Mouse (Mus musculus): ENCODE data around the gene Drc3.

Gene Drc3

DNA sequence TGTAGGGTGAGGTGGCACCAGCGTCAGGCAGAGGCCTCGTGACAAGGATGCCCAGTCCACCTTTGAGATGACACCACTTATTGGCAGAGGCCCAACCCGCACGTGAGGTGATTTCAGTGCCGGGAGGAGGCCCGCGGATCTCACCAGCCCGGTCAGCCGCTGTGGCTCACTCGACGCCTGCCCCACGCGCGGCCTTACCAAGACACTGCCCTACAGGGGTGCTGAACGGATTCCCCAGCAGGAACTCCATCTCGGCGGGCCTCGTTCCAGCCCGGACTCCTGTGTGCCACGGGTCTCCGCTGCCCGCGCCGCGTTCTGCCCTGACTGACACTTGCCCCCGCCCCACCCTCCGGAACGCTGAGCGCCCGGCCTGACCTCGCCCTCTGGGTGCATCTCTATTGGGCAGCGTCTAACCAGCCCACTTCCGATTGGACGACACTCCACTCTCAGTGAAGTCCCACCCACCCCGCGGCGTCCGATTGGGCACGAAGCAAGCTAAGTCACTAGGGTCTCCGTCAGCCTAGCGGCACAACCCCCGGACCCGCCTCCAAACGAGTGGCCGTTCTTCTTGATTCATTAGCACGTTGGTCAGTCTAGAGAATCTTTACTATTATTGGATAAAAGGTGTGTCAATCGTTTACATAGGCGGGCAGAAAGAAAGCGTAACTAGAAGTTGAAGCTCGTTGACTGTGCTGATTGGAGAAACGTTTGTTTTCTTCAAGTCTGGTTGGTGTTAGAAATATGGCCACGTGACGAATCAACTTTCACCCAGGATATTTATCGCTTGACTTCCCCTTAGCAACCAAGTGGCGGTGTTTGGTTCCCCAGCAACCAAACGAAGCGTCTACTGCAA lies at the start of gene Drc3, which contains the start of gene Tom1l2:
Gene Drc3, plus strand, starts transcription at position 771 of the 853 bp plus-strand sequence.
Gene Tom1l2, minus strand, starts transcription at position 347 of the 853 bp plus-strand sequence.
- peak; percentile 100 for DNase-seq (ENCODE audit: low spot score)

DNA sequence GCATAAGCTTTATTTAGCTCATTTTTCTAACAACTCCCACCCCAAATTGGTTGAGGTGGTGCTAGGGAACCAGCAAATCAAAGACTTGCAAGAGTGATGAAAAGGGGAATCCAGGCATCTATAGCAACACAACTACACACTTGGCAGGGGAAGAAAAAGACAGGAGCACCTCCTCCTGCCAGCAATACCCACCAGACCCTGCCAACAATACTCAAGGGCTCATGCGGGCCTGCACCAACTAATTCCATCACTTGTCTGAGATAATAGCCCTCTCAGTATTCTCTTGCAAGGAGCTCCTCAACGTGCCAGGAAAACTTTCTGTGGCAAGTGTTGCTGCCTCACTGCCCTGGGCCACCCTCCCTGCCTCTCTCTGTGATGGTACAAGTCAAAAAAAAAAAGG lies 49.6 kb upstream of the Drc3 start:
- no peak for DNase-seq (ENCODE audit: low spot score)

DNA sequence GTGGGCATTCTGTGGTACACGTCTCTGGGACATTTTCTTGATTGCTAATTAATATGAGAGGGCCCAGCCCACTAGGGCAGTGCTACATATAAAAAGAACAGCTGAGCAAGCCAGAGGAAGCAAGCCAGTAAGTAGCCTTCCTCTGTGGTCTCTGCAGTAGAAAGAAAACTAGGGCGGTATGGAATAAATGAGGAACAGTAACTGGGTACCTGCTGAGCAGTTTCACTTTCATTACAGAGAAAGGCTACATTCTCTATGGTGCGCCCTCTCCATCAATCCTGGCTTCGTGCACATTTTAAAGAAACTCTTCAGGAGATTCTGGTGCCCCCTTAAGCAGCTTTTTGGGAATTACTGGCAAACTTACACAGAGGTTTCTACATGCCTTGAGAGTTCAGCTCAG lies 47.5 kb upstream of the Drc3 start:
- DNase-seq (ENCODE audit: low spot score), result no peak

DNA sequence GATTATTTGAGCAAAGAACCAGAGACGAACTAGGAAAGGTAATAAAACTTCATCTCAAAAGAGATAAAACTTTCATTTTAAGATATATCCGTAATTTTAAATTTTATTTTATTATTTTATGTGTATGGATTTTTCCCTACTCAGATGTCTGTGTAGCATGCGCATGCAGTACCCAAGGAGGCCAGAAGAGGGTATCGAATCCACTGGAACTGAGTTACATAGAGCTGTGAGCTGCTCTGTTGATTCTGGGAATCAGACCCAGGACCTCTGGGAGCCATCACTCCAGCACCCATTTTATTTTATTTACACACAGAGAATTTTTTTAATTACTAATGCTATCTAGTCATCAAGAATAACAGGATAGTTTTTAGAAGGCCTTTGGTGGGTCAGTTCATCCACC lies 46.3 kb upstream of the Drc3 start:
- peak; percentile 63 for DNase-seq (ENCODE audit: low spot score)

DNA sequence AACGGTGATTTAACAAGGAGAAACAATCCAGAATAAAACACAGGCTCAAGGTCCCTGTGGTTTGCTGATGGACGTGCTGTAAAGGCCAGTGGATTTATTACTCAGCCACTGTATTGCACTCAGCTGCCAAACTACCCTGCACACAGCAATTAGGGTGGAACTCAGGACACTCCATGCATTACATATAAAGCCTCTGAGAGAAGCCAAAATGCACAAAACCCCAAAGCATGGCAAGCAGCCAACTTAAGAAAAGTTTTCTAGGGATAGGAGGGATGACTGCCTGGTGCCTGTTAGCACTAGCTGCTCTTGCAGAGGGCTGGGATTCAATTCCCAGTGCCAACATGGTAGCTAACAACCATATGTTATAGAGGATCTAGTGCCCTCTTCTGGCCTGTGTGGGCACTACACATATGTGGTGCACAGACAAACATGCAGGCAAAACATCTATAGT lies 45.7 kb upstream of the Drc3 start:
- no peak for DNase-seq (ENCODE audit: low spot score)

DNA sequence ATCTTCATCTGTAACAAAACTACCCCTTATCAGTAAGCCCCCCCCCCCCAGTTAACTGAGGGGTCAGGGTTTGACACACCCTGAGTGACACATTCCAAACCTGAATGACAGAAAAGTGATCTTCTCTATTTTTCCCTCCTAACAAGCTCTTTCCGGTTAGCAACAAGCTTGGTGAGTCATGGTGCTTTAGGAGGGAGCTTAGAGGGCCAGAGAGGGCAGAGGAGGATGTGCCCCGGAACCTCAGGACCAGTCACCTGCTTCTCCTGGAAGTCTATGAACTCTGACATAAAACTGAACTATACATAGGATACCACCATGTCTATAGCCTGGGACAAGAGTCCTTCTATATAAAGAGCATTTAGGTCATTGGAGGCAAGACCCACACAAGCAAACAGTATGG lies 45.1 kb upstream of the Drc3 start:
- DNase-seq (ENCODE audit: low spot score), result no peak

DNA sequence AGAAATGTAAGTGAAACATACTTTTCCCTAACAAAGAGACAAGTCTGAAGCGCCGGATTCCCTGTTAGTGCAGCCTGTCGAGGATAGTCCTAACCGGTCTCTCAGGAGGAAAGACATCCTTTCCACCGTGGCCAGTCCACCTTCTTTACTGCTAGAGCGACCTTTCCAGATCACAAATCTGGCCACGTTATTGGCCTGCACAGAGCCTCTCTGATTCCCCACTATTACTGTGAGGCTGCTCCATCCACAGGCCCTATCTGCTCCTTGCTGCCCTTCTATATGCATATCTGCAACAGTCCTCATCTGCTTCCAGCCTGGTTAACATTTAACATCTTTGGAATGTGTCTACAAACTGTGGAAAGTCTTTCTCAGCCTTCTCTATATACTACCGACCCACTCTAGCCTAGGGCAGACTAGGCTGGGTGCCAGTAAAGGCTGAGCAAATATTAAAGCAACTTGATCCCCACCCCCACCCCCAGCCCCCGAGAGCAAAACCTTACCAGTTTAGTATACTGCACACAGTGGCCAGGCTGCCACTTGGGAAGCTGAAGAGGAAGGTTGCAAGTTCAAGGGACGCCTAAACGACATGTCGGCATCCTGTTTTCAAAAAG lies 44.5 kb upstream of the Drc3 start:
- DNase-seq (ENCODE audit: low spot score), result no peak

DNA sequence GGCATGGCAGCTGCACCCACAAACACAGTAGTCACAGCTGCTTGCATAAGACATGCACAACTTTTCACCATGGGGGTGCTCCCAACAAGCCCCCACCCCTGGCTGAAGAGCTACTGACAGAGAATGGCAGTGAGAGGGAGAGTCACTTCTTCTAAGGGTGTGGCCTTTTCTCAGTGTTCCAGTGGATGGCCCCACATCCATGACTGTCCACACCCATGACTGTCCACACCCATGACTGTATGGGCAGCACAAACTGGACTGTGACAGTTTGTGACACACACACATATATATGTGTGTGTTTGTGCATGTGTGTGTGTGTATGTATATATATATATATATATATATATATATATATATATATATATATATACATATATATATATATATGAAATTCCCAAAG lies 43.3 kb upstream of the Drc3 start:
- DNase-seq (ENCODE audit: low spot score), result no peak

DNA sequence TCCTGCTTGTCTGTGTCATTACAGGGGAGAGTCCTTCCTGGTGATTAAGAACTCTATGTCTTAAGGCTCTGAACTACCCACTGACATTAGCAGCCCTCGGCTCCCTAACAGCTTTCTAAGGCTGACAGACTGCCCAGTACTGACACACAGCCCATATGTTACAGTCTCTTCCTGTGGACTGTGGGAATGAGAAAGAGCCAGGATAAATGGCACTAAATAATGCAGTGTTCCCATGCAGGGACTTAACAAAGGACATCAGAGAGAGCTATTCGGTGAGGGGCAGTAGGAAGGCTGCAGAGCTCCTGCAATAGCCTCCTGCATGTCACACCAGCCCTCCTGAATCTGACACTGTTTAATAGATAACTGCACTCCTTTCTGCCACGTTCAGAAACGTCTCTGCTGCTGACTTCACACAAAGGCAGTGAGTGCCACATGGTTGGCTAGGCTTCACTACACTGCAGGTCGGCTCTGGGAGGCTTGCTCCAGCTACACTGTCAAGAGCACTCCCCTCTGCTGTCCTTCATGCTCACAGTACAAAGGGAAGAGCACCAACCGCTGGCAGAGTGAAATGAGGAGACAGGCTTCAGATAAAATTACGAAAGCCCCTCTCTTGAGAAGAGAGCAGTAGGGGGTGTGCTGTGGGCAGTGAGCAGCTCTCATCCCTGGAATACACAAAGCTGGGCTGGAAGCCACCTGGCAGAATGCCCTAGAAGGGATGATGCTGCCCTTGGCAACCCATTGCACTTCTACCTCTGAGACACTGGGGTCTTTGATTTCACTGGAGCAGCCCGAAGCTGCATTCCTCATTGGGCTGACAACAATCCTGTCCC lies 41.9 kb upstream of the Drc3 start:
- DNase-seq (ENCODE audit: low spot score), result peak; percentile 47

DNA sequence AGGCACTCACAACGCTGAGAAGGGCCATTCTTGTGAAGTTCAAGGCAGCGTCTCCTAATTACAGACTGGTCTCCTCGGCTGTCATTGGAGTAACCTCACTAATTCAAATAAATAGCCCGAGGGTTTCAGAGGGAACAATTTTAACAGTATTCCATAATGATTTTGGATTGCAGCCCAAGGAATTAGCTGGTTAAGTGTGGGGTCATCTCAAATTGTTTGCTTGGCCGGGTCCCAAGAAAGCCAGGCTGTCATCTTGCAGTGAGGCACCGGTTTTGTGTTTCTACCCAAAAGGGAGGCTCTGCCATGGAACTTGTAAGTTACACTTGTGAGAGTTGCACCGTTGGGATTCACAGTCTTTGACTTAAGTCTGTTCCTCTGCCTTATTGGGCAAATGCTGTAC lies 36.9 kb upstream of the Drc3 start:
- DNase-seq (ENCODE audit: low spot score), result no peak

DNA sequence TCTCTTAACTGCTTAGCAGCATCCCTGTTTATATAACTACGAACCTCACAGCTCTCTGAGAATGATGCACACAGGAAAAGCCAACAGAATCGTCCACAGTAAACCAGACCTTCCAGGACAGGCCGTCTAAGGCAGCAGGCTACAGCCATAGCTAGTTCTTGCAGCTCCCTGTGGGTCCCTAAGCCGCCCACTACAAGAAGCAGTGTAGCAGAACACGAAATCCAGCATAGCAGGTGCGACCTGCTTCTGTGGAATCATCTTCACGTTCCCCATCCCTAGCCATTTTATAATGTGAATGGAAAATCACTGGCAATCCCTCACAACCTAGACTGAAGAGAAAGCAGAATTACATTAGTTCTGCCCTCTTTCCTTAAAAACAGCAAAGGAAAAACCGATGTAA lies 36.2 kb upstream of the Drc3 start:
- DNase-seq (ENCODE audit: low spot score), result no peak

DNA sequence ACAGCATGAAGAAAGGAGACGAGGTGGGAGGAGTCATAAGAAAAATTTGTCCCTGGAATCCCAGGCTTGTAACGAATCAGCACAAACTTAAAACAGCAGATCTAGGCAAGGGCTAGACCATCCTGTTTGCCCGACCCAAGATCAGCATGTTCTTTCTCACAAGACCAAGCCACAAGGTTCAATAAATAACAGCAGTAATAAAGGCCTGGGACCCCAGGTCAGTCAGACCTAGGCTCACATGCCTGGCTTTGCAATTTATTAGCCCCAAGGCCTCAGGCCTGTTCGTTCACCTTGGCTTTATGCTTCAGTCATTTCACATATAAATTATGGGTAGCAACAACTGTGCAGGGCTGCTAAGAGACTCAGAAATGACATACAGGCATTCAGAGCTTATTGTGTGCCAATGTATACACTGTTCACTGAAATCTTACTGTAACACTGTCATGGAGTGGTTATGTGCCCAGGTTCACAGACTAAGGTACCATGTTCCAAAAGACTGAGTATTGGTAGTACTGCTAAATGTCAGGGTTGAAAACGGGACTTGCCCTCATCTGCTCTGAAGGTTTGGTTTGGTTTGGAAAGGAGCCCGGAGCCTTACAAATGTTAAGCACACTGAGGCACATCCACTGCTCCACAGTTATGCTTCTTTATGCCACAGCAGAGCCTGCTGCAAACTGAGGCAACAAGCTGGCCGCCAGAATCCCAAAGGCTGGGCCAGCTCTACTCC lies 35.6 kb upstream of the Drc3 start:
- DNase-seq (ENCODE audit: low spot score), result no peak

DNA sequence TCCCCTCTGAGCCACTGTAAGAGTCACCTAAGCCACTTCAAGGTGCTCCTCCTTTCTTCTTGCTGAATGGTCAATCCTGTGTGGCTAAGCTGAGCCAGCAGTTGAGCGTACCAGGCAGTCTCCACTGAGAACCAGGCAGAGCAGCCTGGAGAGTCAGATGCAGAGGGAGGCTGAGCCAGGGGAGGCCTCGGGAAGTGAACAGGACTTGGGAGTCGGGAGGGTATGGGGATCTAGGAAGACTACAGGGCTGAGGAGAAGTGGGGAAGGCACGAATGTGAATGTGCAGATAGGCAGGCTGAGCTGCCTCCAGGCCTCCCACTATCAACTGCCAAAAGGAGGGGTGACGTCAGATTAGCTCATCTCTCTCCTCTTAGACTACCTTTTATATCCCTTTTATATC lies 34.4 kb upstream of the Drc3 start:
- no peak for DNase-seq (ENCODE audit: low spot score)

DNA sequence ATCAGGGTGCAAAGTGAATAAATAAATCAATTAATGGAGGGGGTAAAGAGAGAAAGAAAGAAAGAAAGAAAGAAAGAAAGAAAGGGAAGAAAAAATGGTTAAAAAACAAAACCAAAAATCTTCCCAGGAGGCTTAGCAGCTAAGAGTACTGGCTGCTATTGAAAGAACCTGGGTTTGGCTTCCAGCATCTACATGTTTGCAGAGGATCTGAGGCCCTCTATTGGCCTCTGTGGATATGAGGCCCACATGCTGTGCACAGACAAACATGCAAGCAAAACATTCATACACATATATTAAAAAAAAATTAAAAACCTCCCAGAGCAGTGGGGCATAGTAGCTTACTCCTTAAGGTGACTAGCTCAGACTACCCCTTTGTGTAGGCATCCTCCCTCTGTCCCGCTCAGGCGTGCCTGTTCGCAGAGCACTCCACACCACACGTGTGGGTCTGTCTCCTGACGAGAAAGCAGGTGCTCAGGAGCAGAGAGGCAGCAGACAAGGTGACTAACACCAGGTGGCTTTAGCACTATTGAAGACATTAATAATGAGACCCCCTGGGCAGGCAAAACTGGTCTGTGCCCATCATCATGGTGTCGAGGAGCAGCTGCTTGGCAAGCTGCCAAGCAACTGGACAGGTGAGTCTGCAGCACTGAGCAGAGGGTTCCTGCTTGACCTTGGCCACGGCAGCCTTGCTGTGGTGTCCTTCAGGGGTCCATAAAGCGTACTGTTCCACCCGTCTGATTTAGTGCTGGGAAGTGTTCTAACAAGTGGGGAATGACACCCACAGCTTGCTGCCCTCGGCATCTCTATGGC lies 33.7 kb upstream of the Drc3 start:
- no peak for DNase-seq (ENCODE audit: low spot score)

DNA sequence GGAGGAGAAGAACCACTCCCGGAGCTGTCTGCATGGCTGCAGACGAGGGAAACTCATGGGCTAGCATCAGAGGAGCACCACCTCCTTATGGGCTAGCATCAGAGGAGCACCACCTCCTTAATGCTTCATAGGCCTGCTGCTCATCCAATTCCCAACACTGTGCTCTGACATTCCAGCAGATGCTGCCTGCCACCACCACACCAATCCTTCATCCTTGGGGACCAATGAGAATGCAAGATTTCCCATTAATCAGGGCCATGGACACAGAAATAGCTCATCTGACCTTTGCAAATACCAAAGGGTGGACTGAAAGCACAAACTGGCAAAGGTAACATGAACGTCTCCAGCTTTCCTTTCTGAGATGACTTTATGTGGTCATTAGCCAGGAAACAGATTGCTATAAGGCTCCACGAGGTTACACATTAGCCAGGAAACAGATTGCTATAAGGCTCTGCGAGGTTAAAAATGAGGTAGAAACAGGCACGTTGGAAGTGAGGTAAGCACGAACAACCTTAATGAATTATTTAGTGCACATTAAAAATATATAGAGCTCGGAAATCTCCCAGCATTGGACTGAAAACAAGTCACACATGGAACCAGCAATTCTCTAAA lies 32.6 kb upstream of the Drc3 start:
- no peak for DNase-seq (ENCODE audit: low spot score)

DNA sequence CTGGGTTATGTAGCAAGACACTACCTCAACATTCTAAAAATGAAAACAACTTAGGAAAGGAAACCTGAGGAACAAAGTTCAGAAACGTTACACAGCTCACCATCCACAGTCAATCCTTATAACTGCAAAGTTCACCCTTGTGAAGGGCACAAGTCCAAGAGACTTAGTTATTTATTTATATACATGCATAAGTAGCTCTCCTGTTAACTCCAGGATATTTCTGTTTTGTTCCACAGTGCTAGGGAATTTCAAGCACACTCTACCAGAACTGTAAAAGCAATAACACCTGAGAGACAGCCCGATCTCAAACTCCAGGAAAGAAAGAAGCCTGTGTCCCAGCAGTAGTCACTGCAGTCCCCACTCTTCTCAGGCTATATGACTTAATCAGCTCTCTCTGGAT lies 31.7 kb upstream of the Drc3 start:
- DNase-seq (ENCODE audit: low spot score), result no peak

DNA sequence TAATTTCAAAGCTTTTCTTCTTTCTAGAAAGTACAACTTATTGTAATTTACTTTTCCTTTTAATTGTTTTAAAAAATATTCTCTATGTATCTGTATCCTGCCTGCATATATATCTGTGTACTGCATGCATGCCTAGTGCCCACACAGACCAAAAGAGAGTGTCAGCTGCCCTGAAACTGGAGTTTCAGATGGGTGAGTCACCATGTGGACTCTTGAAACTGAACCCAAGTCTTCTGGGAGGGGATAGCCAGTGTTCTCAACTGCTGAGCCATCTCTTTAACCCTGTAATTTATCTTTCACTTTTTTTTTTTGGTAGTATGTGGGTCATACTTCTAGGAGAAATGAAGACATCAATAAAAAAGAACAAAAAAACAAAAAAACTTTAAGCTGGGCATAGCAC lies 29.4 kb upstream of the Drc3 start:
- no peak for DNase-seq (ENCODE audit: low spot score)

DNA sequence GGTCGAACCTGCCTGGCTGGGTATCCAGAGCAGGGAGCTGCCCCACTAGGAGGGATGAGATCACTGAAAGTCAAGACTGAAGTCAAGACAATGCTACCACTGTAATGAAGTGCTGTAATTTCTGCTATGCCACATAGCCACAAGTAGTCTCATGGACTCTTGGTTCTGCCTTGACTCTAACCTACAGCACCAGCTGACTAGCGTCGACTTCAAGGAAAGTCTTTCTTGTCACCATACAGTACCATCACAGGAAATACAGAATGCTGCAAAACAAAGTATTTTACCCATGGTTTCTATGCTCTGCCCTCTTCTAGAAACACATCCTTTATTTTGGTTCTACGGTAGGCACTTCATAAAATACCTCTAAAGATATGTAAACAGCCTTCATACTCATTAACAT lies 22.6 kb upstream of the Drc3 start:
- no peak for DNase-seq (ENCODE audit: low spot score)

DNA sequence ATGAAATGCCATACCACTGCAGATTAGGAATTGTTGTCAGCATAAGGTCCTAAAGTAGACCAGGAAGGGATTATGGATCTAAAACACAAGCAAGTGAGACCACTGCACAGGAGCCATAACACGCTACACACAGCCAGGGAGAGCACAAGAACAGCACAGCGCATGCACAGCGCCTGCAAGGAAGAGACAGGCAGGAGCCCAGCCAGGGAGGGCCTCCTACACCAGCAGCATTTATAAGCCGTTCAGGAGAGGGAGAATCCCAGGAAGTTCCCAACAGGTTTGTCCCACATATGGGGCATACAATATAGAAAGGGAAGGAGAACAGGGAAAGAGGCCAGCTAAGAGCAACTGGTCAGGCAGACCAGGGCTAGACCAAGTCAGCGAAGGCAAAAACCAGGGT lies 19.7 kb upstream of the Drc3 start:
- no peak for DNase-seq (ENCODE audit: low spot score)

DNA sequence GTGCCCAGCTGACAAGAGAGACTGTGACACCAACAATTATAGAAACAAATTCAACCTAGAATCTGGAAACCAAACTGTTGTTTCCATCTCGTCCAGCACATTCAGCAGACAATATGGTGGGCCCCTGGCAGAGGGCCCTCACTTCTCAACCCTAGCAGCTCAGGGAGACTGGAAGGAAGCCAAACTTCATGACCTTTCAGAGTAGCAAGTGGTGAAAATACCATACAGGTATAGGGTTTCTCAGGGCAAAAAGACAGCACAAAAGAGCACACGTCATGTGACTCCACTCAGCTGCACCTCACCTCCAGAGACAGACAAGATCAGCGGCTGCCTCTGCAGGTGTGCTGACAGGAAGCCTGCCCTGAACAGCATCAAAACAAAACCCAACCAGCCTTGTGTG lies 19.0 kb upstream of the Drc3 start:
- no peak for DNase-seq (ENCODE audit: low spot score)

DNA sequence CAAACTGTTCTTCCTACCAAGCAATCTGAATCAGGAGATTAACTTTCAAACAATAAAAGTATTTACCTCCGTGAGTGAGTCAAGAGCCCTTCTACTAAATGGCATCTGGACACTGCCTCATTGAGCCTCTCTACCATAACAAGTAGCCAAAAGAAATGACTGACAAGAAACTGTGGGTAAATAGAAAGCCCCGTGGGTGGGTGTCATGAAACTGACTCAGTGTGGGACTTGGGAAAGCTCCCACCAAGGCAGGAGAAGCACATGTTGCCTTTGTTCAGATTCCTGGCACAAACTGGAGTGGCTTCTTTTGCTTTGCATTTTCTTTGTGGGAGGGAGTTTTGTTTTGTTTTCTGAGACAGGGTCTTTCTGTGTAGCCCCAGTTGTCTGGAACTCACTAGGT lies 17.4 kb upstream of the Drc3 start:
- no peak for DNase-seq (ENCODE audit: low spot score)

Data from embryo, embryonic 10.5 days (tissue).